Mouse (Mus musculus): ENCODE measurements around the gene Btf3. TPM values are rescaled to one million over a fixed set of nuclear protein-coding genes. Genes with fewer than 3 reads are reported as not detected.

The Btf3 gene
- 605 TPM for polyA plus RNA-seq (2017; shearing (Covaris generic))

GRCm38 (mm10) chr13:98316480-98317245 is at the start of gene Btf3:
TSS of gene Btf3 (minus strand) at chr13:98317006.

GRCm38 (mm10) chr13:98354090-98354801 is 37.4 kb upstream of the Btf3 start, which contains the start of gene Foxd1:
TSS of gene Foxd1 (plus strand) at chr13:98354242.

GRCm38 (mm10) chr13:98279686-98280085 is 37.1 kb downstream of the Btf3 start, which contains the start of gene Gm21976:
TSS of gene Gm21976 (plus strand) at chr13:98279887.

GRCm38 (mm10) chr13:98262636-98263457 is 54.0 kb downstream of the Btf3 start, which contains the start of the genes Utp15 and Ankra2:
TSS of gene Utp15 (minus strand) at chr13:98263041.
TSS of gene Ankra2 (plus strand) at chr13:98263074.

Other genes with a start within 250 kb of the Btf3 start
- gene Arhgef28, start 110.6 kb downstream of the Btf3 start, polyA plus RNA-seq (2017; shearing (Covaris generic)): not detected
- gene Utp15, start 54.0 kb downstream of the Btf3 start, polyA plus RNA-seq (2017; shearing (Covaris generic)): 31.6 TPM
- gene Ankra2, start 53.9 kb downstream of the Btf3 start, polyA plus RNA-seq (2017; shearing (Covaris generic)): 27.4 TPM
- gene Gm21976, start 37.1 kb downstream of the Btf3 start, polyA plus RNA-seq (2017; shearing (Covaris generic)): not detected
- gene Foxd1, start 37.2 kb upstream of the Btf3 start, polyA plus RNA-seq (2017; shearing (Covaris generic)): 0.07 TPM
- gene Gm10320, start 175.0 kb upstream of the Btf3 start, polyA plus RNA-seq (2017; shearing (Covaris generic)): 0.82 TPM

All from effector memory CD4-positive, alpha-beta T cell, adult 5 months (primary cell).